Mouse (Mus musculus): ENCODE results near the gene Nisch.

The Nisch gene

DNA sequence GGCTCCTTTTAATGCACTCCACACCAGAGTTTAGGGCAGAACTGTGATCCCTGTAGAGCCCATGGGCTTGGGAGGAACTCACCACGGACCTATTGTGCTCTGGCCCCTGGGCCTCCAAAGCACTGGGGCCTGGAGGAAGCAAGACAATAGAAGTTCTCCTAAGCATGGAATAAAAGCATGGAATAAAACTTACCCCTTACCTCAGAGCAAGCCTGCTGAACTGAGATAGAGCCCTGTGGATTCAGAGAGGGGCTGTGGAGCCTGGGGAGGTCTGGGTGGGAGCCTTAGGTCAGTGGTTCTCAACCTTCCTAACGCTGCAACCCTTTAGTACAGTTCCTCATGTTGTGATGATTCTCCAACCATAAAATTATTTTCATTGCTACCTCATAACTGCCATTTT lies at the start of gene Nisch:
Nisch (minus strand) TSS at position 101 of the 400 bp plus-strand sequence.
- Histone ChIP-seq H3K36me3 (ENCODE audit: control insufficient read depth, insufficient read depth, low read length, poor library complexity, severe bottlenecking) (no peaks in the 10 kb centered on the region), H3K27me3 (ENCODE audit: control insufficient read depth, insufficient read depth, low read length, poor library complexity, severe bottlenecking) (no peaks in the 10 kb centered on the region)
- no peak for DNase-seq (ENCODE audit: low read depth, low spot score)

- Histone ChIP-seq H3K27me3 (ENCODE audit: control insufficient read depth, insufficient read depth, low read length, poor library complexity, severe bottlenecking) (no peaks in the 10 kb centered on the region), H3K36me3 (ENCODE audit: control insufficient read depth, insufficient read depth, low read length, poor library complexity, severe bottlenecking) (peaks cover 19% of the 10 kb centered on the region)
- no peak for DNase-seq (ENCODE audit: low read depth, low spot score)
Observed at GRCm38 (mm10) chr14:31260932-31261331, 44.2 kb upstream of the Nisch start.

DNA sequence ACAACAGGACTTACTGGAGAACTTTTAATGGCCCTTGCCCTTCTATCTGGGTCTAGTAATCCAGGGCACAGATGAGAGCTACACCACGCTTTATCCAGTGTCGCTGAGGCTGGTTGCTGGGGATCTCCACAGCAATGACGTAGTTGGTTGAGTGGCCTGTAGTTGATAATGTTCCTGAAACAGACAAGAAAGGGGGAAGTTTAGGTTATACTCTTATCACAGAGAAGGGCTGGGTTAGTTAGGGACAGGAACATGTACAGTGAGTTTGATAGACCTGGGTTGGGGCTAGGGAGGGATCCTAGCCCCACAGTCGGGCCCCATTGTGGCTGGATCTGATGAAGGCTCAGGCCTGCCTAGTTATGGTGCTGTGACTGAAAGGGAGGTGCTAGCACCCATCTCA lies 43.6 kb upstream of the Nisch start:
- Histone ChIP-seq H3K27me3 (ENCODE audit: control insufficient read depth, insufficient read depth, low read length, poor library complexity, severe bottlenecking) (no peaks in the 10 kb centered on the region), H3K36me3 (ENCODE audit: control insufficient read depth, insufficient read depth, low read length, poor library complexity, severe bottlenecking) (peaks cover 19% of the 10 kb centered on the region)
- DNase-seq (ENCODE audit: low read depth, low spot score), result no peak

DNA sequence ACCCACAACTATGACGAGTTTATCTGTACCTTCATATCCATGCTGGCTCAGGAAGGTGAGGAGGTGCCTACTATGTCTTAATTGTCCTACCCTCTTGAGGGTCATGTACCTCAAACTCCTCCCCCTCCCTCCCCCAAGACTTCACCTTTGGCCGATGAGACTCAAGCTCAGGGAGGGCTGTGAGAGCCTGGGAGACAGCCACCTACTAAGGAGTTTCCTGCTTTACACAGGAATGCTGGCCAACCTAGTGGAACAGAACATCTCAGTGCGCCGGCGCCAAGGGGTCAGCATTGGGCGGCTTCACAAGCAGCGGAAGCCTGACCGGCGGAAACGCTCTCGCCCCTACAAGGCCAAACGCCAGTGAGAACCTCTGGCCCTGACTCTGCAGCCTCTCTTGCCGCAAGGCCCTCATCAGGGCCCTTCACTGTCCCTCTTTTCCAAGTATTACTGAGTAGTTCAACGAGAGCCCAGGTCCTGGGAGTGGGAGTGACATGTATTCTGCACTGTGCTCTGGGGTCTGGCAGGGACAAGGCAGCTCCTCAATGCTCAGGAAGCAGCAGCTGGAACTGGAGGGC lies 41.8 kb upstream of the Nisch start:
- DNase-seq (ENCODE audit: low read depth, low spot score), result no peak
- Histone ChIP-seq H3K36me3 (ENCODE audit: control insufficient read depth, insufficient read depth, low read length, poor library complexity, severe bottlenecking) (peaks cover 23% of the 10 kb centered on the region), H3K27me3 (ENCODE audit: control insufficient read depth, insufficient read depth, low read length, poor library complexity, severe bottlenecking) (no peaks in the 10 kb centered on the region)

GRCm38 (mm10) chr14:31252091-31252490 lies 35.3 kb upstream of the Nisch start:
- no peak for DNase-seq (ENCODE audit: low read depth, low spot score)
- Histone ChIP-seq H3K36me3 (ENCODE audit: control insufficient read depth, insufficient read depth, low read length, poor library complexity, severe bottlenecking) (peaks cover 16% of the 10 kb centered on the region), H3K27me3 (ENCODE audit: control insufficient read depth, insufficient read depth, low read length, poor library complexity, severe bottlenecking) (no peaks in the 10 kb centered on the region)

DNA sequence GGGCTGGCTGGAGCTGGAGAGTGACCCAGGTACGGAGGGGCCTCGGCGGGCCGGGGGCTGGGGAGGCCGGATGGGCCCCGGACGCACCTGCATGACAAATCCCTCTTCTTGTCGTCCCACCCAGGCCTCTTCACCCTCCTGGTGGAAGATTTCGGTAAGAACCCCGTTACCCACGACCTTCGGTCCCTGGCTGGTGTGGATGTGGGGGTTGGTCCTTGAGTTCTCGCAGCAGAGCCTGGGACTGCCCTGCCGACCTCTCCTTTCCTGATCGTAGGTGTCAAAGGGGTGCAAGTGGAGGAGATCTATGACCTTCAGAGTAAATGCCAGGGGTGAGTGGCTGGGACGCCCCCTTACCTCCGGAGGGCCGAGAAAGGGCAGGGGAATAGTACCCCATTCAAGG lies 34.9 kb upstream of the Nisch start:
- H3K27me3 ChIP-seq (ENCODE audit: control insufficient read depth, insufficient read depth, low read length, poor library complexity, severe bottlenecking), result no peaks in the 10 kb centered on the region
- DNase-seq (ENCODE audit: low read depth, low spot score), result no peak

DNA sequence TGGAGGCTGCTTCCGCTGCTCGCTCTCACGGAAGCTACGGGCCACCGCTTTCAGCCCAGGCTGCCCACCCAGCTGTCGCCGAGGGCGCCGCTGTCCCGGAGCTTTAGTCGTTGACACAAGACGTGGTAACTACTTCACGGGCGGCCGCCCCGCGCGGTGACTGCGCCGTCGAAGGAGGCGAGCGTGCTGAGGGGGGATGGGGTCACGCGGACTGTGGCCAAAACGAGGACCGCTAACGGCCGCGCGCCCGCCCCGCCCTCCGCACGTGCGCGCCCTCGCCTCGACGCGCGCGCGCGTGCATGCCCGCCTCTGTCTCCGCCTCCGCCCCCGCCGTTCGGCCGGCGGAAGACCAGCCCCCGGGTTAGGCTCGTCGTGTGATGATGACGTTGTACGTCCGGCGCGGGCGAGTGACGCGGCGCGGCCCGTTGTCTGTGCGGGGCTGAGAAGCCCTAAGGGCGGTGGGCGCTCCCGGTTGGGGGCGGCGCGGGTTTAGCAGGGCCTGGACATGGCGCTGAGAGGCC lies 34.4 kb upstream of the Nisch start, which contains the start of the genes Phf7 and Bap1:
Phf7 (minus strand) TSS at position 234 of the 521 bp plus-strand sequence.
Bap1 (plus strand) TSS at position 367 of the 521 bp plus-strand sequence.
- no peaks in the 10 kb centered on the region for H3K27me3 ChIP-seq (ENCODE audit: control insufficient read depth, insufficient read depth, low read length, poor library complexity, severe bottlenecking)
- peak; percentile 96 for DNase-seq (ENCODE audit: low read depth, low spot score)
- H3K36me3 ChIP-seq (ENCODE audit: control insufficient read depth, insufficient read depth, low read length, poor library complexity, severe bottlenecking), result peaks cover 7% of the 10 kb centered on the region

More for the DNA sequence above, 34.9 kb upstream of the Nisch start:
- H3K36me3 ChIP-seq (ENCODE audit: control insufficient read depth, insufficient read depth, low read length, poor library complexity, severe bottlenecking), result peaks cover 12% of the 10 kb centered on the region

DNA sequence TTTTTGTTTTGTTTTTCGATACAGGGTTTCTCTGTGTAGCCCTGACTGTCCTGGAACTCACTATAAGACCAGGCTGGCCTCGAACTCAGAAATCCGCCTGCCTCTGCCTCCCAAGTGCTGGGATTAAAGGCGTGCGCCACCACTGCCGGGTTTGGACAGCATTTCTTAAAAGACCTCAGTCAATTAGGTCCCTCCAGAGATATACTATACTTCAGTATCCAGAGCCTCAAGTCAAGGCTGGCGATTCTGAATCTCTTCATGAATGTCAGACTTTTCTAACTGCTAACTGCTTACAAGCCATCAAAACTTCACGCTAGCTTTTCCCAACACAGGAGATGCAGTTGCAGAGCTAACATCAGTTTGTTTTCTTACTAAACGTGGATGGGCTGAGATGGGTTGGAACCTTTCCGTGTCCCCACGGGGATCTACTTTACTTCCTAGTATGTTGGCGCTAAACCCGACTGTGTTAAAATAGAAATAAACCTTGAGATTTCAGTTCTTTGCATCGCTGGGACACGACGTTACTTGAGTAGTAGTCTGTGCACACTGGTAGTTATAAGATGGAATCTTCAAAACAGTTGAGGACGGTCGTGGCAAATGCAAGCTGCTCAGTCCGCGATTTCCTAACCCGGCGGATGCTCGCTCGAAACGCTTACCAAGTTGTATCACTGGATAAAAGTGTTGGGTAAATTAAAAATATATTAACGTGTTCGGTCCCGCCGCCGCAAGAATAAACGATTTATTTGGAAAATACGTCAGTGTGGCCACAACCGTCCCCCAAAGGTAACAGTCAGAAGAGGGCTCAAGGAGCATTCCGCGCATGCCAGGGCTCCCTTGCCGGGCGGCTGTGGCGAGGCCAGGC lies 33.7 kb upstream of the Nisch start:
- H3K27me3 ChIP-seq (ENCODE audit: control insufficient read depth, insufficient read depth, low read length, poor library complexity, severe bottlenecking), result no peaks in the 10 kb centered on the region
- DNase-seq (ENCODE audit: low read depth, low spot score), result no peak
- peaks cover 5% of the 10 kb centered on the region for H3K36me3 ChIP-seq (ENCODE audit: control insufficient read depth, insufficient read depth, low read length, poor library complexity, severe bottlenecking)

DNA sequence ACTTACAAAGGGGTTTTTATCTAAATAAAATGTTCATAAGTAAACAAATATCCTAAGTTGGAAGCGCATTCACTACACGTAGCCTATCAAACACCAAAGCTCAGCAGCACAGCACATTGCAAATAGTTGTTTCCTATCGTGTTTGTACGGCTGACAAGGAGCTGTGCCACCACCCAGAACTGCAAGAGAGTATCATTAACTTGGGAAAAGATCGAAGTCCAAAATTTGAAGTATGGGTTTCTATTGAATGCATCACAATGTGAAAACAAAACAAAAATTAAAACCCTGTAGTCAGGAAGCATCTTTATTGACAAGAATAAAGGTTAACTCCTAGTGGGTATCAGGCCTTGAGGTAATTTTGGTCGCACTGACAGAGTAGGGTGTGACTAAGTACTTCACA lies 31.6 kb upstream of the Nisch start:
- H3K36me3 ChIP-seq (ENCODE audit: control insufficient read depth, insufficient read depth, low read length, poor library complexity, severe bottlenecking), result peaks cover 2% of the 10 kb centered on the region; the same call in 1 of the 2 replicates
- no peak for DNase-seq (ENCODE audit: low read depth, low spot score)
- H3K27me3 ChIP-seq (ENCODE audit: control insufficient read depth, insufficient read depth, low read length, poor library complexity, severe bottlenecking), result no peaks in the 10 kb centered on the region

DNA sequence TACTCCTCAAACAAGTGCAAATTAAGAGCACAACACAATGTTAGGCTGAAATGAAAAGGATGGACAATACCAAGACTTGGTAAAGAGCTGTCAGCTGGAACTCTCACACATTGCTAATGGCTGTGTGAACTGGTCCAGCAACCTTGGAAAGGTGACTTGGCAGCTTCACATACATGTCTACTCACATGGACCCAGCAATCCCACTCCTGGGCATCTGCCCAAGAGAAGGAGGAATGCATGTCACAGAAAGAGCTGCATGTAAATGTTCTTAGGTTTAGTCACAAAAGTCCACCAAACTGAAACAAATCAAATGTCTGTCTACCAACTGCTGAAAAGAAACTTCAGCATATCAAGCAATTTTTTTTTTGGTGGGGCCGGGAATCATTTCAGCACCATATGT lies 29.2 kb upstream of the Nisch start:
- no peak for DNase-seq (ENCODE audit: low read depth, low spot score)
- Histone ChIP-seq H3K27me3 (ENCODE audit: control insufficient read depth, insufficient read depth, low read length, poor library complexity, severe bottlenecking) (no peaks in the 10 kb centered on the region), H3K36me3 (ENCODE audit: control insufficient read depth, insufficient read depth, low read length, poor library complexity, severe bottlenecking) (no peaks in the 10 kb centered on the region)

DNA sequence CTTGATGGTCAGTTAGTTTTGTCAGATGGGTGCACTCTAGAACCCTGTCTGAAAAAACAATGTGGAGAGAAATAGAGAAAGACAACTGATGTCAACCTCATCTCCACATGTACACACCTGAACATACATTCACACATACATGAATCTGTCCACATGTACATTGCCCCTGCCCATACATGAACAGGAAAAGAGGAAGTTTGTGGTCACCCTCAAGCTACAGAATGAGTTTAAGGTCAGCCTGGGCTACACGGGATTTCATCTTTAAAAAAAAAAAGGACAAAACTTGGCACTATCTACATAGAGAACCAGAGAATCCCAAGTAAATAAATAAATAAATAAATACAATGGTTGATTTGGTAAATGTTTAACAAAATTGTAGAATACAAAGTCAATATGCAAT lies 28.0 kb upstream of the Nisch start:
- Histone ChIP-seq H3K27me3 (ENCODE audit: control insufficient read depth, insufficient read depth, low read length, poor library complexity, severe bottlenecking) (no peaks in the 10 kb centered on the region), H3K36me3 (ENCODE audit: control insufficient read depth, insufficient read depth, low read length, poor library complexity, severe bottlenecking) (peaks cover 4% of the 10 kb centered on the region; the same call in 1 of the 2 replicates)
- no peak for DNase-seq (ENCODE audit: low read depth, low spot score)

DNA sequence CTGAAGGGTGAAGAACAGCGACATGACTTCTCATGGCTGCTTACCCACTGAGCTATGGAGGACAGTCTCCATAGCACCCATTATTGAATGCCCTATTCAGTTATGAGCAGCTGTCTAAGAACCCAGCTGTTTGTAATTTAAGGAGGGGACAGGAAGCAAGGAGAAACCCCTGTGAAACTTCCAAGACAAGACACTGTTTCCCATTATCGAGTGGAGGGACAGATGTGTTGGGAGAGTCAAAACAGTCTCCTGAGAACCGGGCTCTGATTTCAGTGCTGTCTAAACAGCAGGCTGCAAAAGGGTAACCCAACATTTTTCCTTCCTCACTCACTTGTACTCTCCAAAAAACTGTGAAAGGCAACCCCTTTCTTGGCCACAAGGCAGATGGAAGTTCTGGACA lies 23.8 kb upstream of the Nisch start:
- Histone ChIP-seq H3K36me3 (ENCODE audit: control insufficient read depth, insufficient read depth, low read length, poor library complexity, severe bottlenecking) (peaks cover 4% of the 10 kb centered on the region; the same call in 1 of the 2 replicates), H3K27me3 (ENCODE audit: control insufficient read depth, insufficient read depth, low read length, poor library complexity, severe bottlenecking) (no peaks in the 10 kb centered on the region)
- no peak for DNase-seq (ENCODE audit: low read depth, low spot score)

- no peak for DNase-seq (ENCODE audit: low read depth, low spot score)
- Histone ChIP-seq H3K27me3 (ENCODE audit: control insufficient read depth, insufficient read depth, low read length, poor library complexity, severe bottlenecking) (no peaks in the 10 kb centered on the region), H3K36me3 (ENCODE audit: control insufficient read depth, insufficient read depth, low read length, poor library complexity, severe bottlenecking) (peaks cover 4% of the 10 kb centered on the region; the same call in 1 of the 2 replicates)
Observed at GRCm38 (mm10) chr14:31237101-31237882, 20.5 kb upstream of the Nisch start.

- Histone ChIP-seq H3K27me3 (ENCODE audit: control insufficient read depth, insufficient read depth, low read length, poor library complexity, severe bottlenecking) (no peaks in the 10 kb centered on the region), H3K36me3 (ENCODE audit: control insufficient read depth, insufficient read depth, low read length, poor library complexity, severe bottlenecking) (no peaks in the 10 kb centered on the region)
- peak; percentile 87 for DNase-seq (ENCODE audit: low read depth, low spot score)
Observed at GRCm38 (mm10) chr14:31233996-31234591, 17.3 kb upstream of the Nisch start.

All from splenic B cell, adult 2 months (primary cell).